Mouse (Mus musculus): ENCODE measurements around the gene Nacad.

Gene Nacad

DNA sequence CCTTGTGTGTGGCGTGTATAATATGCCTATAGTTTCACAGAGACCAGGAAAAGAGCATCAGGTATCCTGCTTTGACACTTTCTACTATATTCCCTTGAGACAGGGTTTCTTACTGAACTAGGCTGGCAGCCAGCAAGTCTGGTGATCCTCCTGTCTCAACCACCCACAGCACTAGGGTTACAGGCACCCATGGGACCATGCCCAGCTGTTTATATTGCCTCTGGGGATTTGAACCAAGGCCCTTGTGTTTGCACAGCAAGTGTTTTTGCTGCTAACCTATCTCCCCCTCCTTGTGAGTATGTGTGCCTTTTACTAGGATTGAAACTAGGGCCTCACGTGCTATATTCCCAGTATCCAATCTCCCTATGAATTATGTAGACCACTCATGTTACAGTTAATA, 24.3 kb downstream of the Nacad start:
- no peak for DNase-seq (ENCODE audit: extremely low spot score, low read depth, low spot score)

DNA sequence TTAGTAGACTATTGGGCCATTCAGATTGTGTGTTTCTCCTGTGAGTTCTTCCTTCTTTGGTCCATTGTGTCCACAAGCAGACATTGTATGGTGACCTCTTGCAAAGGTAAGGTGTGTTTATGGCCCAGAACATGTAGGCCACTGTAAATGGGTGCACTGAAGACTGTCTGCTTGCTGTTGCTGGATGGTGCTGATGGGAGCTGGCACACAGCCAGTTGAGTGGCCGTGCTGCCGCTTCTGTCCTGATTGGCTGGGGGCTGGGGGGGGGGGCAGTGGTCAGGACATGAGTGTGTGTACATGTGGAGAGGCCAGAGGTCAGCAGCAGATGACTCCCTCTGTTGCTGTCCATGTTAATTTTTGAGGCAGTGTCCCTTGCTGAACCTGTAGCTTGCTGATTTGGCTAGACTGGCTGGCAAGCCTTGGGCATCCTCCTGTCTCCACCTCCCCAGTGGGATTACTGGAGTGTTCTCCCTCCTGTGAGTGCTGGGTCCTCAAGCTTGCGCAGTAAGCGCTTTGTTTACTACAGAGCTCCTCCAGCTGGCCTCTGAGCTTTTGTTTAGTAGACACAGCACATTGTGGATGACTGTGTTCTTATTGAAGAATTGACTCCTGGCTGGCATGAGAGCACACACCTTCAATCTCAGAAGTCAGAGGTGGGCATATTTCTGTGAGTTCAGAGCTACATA, 25.6 kb downstream of the Nacad start:
- no peak for DNase-seq (ENCODE audit: extremely low spot score, low read depth, low spot score)

DNA sequence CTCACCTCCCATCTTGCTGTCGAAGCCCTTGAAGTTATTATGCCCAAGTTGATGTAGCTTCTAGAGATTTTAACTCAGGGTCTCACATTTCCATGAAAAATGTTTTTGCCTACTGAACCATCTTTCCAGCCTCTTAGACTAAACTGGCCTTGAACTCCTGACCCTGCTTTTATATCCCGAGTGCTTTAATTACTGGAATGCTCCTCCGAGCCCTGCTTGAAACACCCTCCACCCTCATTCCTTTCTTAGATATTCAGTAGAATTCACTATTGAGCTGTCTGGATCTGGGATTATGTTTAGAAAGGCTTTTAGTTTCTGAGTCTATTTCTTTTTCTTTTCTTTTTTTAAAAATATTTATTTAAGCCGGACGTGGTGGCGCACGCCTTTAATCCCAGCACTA, 26.5 kb downstream of the Nacad start:
- DNase-seq (ENCODE audit: extremely low spot score, low read depth, low spot score) = no peak

- DNase-seq (ENCODE audit: extremely low spot score, low read depth, low spot score) = no peak
Measured at GRCm38 (mm10) chr11:6576151-6576550, 29.7 kb downstream of the Nacad start.

DNA sequence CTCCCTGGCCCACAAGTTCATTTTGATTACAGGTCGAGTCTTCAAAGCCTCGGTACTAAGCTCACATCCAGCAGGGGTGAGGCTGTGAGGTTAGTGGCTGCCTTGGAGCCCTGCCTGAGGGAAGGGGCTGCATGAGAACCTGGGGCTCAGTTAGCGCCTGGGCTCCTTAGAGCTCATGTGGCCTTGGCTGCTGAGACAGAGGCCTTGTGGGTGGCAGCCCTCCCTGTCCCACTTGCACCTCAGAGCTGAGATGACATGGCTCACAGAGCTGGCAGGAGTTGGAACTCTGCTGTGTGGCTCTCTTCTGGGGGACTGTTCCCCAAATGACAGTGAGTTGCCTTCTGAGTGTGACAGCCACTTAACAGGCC, 36.5 kb downstream of the Nacad start:
- no peak for DNase-seq (ENCODE audit: extremely low spot score, low read depth, low spot score)

DNA sequence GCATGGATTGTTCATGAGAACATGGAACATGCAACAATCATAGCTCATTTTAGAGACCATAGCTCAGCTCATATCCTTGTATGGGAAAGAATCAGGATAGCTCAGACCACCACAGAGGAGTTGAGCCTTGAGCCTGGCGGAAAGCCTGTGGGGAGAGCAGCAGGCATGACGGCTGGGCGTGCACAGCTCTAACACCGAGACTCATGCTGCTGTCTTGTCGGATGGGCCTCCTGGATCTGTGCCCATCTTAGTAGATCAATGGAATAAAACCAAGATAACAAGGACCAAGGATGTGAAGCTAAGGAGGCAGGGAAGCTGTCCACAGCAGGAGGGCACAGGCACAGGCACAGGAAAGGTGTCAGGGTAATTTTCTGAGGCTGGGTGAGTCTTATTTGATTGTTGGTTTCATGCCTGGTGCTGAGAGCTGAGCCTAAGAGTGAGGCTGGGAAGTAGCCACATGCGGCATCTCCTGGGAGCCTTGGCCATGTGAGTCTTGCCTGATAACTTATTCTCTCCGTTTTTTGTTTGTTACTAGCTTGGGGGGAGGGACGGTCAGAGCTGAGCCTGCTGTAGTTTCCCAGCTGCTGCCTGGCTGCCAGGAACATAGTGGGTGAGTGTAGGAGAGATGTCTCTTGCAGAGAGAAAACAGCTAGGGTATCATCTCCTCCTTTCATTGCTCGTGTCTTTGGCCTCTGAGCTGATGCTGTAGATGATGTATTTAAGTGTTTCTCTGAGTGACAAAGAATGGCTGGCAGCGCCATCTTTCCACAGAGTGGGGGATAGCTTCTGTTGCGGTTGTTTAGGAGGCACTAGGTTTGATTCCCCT, 37.1 kb downstream of the Nacad start:
- DNase-seq (ENCODE audit: extremely low spot score, low read depth, low spot score) = no peak

- DNase-seq (ENCODE audit: extremely low spot score, low read depth, low spot score) = no peak
Measured at GRCm38 (mm10) chr11:6567951-6568350, 37.9 kb downstream of the Nacad start.

GRCm38 (mm10) chr11:6566496-6566895, 39.4 kb downstream of the Nacad start:
- DNase-seq (ENCODE audit: extremely low spot score, low read depth, low spot score) = no peak

GRCm38 (mm10) chr11:6563201-6563600, 42.7 kb downstream of the Nacad start:
- no peak for DNase-seq (ENCODE audit: extremely low spot score, low read depth, low spot score)

GRCm38 (mm10) chr11:6562359-6562758, 43.5 kb downstream of the Nacad start:
- DNase-seq (ENCODE audit: extremely low spot score, low read depth, low spot score) = no peak

DNA sequence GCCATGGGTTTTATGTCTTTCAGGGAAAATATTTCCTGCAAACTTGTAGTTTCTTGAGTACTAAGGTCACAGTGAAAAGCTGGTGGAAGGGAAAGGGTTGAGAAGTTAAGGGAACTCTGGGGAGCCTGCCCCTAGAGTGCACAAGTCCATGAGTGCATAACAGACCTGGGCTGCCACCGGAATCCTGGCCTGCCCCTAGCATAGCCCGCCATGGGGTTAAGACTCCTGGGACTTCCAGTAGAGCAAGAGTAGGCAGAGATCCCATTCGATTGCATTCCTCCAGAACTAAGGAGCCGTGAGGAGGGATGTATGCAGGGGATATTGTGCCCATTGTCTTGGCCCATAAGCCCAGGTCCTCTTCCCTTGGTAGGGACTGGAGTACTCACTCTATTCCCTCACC, 44.4 kb downstream of the Nacad start:
- no peak for DNase-seq (ENCODE audit: extremely low spot score, low read depth, low spot score)

DNA sequence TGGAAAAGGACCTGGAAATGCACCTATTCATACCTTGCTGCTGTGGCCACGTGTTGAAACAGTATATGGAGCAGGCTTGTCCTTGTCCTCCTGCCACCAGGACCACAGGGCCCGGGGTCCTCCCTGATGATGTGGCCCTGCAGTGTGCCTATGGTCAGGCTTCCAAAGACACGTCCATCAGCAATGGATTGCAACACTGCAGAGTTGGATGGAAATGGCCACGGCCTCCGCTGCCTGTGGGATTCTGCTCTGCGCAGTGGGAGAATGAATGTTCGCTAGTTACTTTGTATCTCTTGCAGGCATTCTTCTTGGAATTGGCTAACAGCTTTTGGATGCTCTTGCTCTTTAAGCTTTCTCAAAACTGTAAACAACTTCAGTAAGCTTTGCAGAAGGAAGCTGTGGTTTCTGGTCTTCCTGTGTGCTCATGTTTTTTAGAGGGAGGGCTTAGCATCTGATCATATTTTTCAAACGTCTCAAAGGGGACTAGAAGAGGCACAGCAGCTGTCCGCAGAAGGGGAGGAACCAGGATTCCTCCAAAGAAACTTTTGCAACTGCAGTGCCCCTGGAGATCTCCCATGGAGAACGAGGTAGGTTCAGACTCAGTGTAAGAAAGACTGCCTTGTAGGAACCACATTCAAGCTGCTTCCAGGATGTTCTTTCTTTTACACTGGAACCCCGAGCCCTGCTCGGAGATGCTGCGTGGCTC, 45.0 kb downstream of the Nacad start:
- DNase-seq (ENCODE audit: extremely low spot score, low read depth, low spot score) = no peak

GRCm38 (mm10) chr11:6559996-6560395, 45.9 kb downstream of the Nacad start:
- no peak for DNase-seq (ENCODE audit: extremely low spot score, low read depth, low spot score)

DNA sequence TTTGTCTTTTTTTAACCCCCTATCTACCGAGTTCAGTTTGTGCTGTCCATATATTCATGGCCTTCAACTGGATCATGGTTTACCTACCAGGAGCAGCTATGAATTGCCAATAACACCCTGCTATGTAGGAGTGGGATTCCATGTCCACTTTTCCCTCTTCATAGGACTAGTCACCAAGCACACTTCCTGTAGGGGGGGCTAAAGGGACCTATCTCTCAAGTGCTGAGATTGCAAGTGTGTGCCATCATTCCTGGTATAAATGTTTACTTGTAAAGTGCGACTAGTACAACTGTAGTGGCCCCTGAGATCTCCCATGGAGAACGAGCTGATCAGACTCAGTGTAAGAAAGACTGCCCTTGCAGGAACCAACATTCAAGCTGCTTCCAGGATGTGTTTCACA, 47.6 kb downstream of the Nacad start:
- no peak for DNase-seq (ENCODE audit: extremely low spot score, low read depth, low spot score)

DNA sequence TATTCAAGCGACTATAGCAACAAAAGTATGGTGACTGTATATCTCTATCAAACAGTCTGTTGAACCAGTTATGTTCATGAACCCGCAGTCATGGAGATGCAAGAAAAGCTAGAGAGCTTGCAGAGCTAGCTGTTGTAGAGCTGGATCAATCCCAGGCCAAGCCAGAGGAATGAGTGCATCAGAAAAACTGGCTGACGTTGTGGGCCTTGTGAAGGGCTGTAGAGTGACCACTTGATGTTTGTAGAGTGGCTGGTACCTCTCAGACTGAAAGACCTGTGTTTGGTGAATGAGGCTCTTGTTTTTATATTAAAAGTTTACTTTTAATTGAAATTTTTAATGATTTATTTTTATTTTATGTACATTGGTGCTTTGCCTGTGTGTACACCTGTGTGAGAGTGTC, 55.7 kb downstream of the Nacad start:
- DNase-seq (ENCODE audit: extremely low spot score, low read depth, low spot score) = no peak

- no peak for DNase-seq (ENCODE audit: extremely low spot score, low read depth, low spot score)
Measured at GRCm38 (mm10) chr11:6549770-6550169, 56.1 kb downstream of the Nacad start.
